Mouse (Mus musculus) ES-E14 (cell line): ENCODE measurements around the gene Map3k21.

ENCODE experiments used
- CHD2 ChIP-seq: IDR thresholded peaks from 2 replicates; pipeline ENCODE4 v1.6.1; 2014; ENCODE audit warnings: mild to moderate bottlenecking, low read depth, low read length, inconsistent platforms
- HCFC1 ChIP-seq: IDR thresholded peaks from 2 replicates; pipeline ENCODE4 v1.6.1; 2012; ENCODE audit warnings: low read length, inconsistent platforms, borderline replicate concordance; ENCODE audit not compliant: insufficient read depth
- ZC3H11A ChIP-seq: IDR thresholded peaks from 2 replicates; pipeline ENCODE4 v1.6.1; 2012; ENCODE audit warnings: low read depth, mild to moderate bottlenecking, inconsistent platforms, low read length, borderline replicate concordance
- ZNF384 ChIP-seq: IDR thresholded peaks from 2 replicates; pipeline ENCODE4 v1.6.1; 2012; ENCODE audit warnings: low read depth, low read length, inconsistent platforms

GRCm38 (mm10) chr8:125971336-125971735 lies 61.1 kb downstream of the Map3k21 start:
- no peak for TF ChIP-seq ZC3H11A
- TF ChIP-seq ZNF384, result no peak
- no peak for TF ChIP-seq CHD2
- no peak for TF ChIP-seq HCFC1
